Mouse (Mus musculus) lung, adult 2 months (tissue): ENCODE measurements around the gene Riok1.

ENCODE experiments used
- CTCF ChIP-seq: fragments of 200-500 bp; IDR thresholded peaks from 2 replicates; pipeline ENCODE4 v1.5.1; 2011; ENCODE audit warnings: mild to moderate bottlenecking, low read length, control low read depth; ENCODE audit not compliant: insufficient read depth
- POLR2A ChIP-seq: fragments of 200-500 bp; IDR thresholded peaks from 2 replicates; pipeline ENCODE4 v1.6.1; 2011; ENCODE audit warnings: low read depth, mild to moderate bottlenecking, control low read depth, low read length, borderline replicate concordance; ENCODE audit errors: extremely low read depth

DNA sequence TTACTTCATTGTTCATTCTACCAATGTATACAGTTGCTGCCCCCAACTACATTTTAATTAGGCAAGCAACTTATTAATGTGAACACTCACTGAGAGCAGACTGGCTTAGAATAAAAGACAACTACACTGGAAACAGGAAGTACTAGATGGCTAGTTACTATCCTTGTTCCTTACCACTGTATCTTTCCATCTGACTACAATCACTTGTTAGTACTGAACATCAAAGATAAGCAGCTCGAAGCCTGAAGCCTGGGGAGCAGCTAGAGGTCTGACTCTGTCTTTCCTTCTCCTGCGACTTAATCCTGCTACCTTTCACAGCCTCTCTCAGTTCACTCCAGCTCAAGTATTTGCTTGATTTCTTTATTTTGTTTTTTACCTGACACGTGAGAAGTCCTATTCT, 18.0 kb upstream of the Riok1 start:
- no peak for TF ChIP-seq CTCF
- no peak for TF ChIP-seq POLR2A
